Mouse (Mus musculus) E14TG2a.4 (cell line): ENCODE data around the gene Josd2.
A peak's percentile ranks its signal among the peaks of the same experiment; 100 is the strongest.

Experiments used
- H3K27me3 ChIP-seq: 2 replicates; pipeline ENCODE4 v1.6.1; 2014; ENCODE audit warnings: low read length, control low read depth; ENCODE audit not compliant: insufficient read depth
- H3K36me3 ChIP-seq: 2 replicates; pipeline ENCODE4 v1.6.1; 2014; ENCODE audit warnings: low read length, control low read depth; ENCODE audit not compliant: insufficient read depth
- H3K4me1 ChIP-seq: replicated peaks from 2 replicates; pipeline ENCODE4 v1.6.1; 2014; ENCODE audit warnings: low read depth, low read length, control low read depth
- H3K4me3 ChIP-seq: replicated peaks from 2 replicates; pipeline ENCODE4 v1.5.1; 2014; ENCODE audit warnings: mild to moderate bottlenecking, low read length
- H3K9me3 ChIP-seq: 2 replicates; pipeline ENCODE4 v1.6.1; 2014; ENCODE audit warnings: low read length, control low read depth
- CTCF ChIP-seq: conservative IDR thresholded peaks from 2 replicates; pipeline ENCODE4 v1.5.1; 2014; ENCODE audit warnings: low read length
- NANOG ChIP-seq: IDR thresholded peaks from 2 replicates; pipeline ENCODE4 v1.6.1; 2014; ENCODE audit warnings: borderline replicate concordance, low read length, mixed read lengths
- POU5F1 ChIP-seq: IDR thresholded peaks from 2 replicates; pipeline ENCODE4 v1.6.1; 2014; ENCODE audit warnings: low read length, borderline replicate concordance

Gene Josd2

DNA sequence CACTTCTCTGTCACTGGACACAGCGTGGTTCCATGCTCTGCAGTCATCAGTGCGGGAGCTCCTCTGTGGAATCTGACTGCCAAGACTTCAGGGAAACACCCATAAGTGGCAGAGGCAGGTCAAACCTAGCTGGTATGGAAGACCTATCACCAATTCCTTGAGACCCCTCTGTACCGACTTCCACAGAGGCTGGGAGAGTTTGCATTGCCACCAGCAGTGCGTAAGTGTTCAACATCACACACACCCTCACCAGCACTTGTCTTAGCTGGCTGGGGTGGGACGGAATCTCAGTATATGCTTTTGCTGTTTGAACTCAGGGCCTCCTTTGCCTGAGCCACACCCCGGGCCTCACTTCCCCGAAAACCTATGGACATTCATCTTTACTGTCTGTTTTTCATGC lies 20.2 kb downstream of the Josd2 start:
- Histone ChIP-seq H3K36me3 (peaks cover 58% of the 10 kb centered on the region), H3K4me1 (peaks cover 54% of the 10 kb centered on the region), H3K4me3 (no peak overlapping the region), H3K9me3 (no peaks in the 10 kb centered on the region), H3K27me3 (peaks cover 4% of the 10 kb centered on the region; the same call in 1 of the 2 replicates)
- TF ChIP-seq POU5F1, result no peak
- no peak for TF ChIP-seq NANOG
- TF ChIP-seq CTCF, result no peak

- Histone ChIP-seq H3K27me3 (no peaks in the 10 kb centered on the region), H3K36me3 (peaks cover 64% of the 10 kb centered on the region), H3K9me3 (no peaks in the 10 kb centered on the region), H3K4me3 (no peak overlapping the region), H3K4me1 (peaks cover 60% of the 10 kb centered on the region)
- TF ChIP-seq POU5F1 (no peak), CTCF (no peak), NANOG (no peak)
Measured at GRCm38 (mm10) chr7:44488545-44488944, 20.8 kb downstream of the Josd2 start.

DNA sequence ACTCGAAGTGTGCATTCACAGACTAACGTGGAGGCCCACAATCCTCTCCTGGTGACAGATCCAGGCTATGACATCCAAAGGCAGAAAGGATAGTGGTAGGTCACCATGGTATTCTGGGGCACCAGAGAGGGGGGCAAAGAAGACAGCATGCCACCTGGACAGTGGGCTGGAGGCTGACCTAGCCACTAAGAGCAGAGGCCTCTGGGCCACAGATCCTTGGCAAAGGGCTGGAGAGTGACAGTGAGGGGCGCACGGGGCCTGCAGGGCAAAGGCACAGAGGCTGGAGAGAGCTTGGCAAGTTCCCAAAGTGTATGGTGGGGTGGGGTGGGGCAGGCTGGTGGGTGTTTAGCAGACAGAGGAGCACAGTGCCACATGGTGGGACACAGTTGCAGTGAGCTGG lies 22.5 kb downstream of the Josd2 start:
- H3K9me3 ChIP-seq, result no peaks in the 10 kb centered on the region
- no peak overlapping the region for H3K4me3 ChIP-seq
- H3K4me1 ChIP-seq, result peaks cover 64% of the 10 kb centered on the region
- peaks cover 77% of the 10 kb centered on the region for H3K36me3 ChIP-seq
- H3K27me3 ChIP-seq, result no peaks in the 10 kb centered on the region
- TF ChIP-seq CTCF (no peak), POU5F1 (no peak)

DNA sequence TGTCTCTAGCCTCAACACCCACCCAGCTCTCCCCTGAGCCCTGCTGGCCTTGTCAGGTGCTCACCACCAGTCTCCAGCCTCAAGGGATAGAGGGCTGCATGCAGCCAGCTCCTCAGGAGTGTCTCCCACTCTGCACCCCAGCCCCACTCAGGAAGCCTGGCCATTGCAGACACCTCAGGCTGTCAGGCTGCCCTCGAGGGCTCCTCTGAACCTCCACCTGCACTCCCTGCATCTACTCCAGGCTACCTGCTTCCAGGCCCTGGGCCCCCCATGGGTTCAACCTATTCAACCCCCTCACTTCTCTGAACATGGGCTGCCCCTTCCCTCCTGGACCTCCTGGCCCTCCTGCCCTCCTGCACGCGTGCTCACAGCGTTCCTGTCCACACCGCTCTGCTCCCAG lies 23.6 kb downstream of the Josd2 start:
- TF ChIP-seq POU5F1 (no peak), CTCF (no peak), NANOG (no peak)
- no peaks in the 10 kb centered on the region for H3K27me3 ChIP-seq
- H3K4me1 ChIP-seq, result peaks cover 59% of the 10 kb centered on the region

DNA sequence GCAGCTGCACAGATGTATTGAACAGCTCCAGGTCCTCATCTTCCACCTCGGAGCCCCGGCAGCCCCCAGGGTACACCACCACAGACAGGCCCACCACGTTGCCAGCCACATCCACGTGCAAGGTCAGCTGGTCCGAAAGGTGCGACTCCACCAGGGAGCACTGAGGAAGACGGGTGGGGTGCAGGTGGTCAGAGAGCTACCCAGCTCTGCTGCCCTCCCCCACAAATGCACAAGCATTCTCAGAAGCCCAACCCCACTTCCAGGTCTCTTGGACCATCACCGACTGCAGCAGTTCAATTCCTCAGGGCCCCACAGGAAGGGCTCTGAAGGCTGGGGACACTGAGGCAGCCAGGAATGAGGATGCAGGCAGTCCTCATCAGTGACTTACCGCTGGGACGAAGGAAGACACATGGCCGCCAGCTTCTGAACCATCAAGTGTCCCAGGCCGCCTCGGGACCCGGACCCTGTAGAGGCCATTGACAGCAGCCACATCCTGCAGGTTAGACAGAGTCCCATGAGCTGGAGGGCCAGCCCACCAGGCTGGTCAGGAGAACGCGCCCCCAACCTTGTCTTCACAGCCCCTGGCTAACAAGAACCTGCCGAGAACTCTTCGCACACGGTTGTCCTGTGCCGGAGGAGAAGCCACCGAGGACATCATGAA lies 24.5 kb downstream of the Josd2 start:
- Histone ChIP-seq H3K4me3 (0 out of 2 replicates have a peak overlapping the region, but pooled peaks have one; percentile 10), H3K4me1 (peaks cover 52% of the 10 kb centered on the region), H3K36me3 (peaks cover 67% of the 10 kb centered on the region), H3K27me3 (no peaks in the 10 kb centered on the region), H3K9me3 (no peaks in the 10 kb centered on the region)
- TF ChIP-seq NANOG, result no peak
- no peak for TF ChIP-seq CTCF
- no peak for TF ChIP-seq POU5F1

More for the DNA sequence above, 23.6 kb downstream of the Josd2 start:
- Histone ChIP-seq H3K36me3 (peaks cover 75% of the 10 kb centered on the region), H3K9me3 (no peaks in the 10 kb centered on the region), H3K4me3 (no peak overlapping the region)

DNA sequence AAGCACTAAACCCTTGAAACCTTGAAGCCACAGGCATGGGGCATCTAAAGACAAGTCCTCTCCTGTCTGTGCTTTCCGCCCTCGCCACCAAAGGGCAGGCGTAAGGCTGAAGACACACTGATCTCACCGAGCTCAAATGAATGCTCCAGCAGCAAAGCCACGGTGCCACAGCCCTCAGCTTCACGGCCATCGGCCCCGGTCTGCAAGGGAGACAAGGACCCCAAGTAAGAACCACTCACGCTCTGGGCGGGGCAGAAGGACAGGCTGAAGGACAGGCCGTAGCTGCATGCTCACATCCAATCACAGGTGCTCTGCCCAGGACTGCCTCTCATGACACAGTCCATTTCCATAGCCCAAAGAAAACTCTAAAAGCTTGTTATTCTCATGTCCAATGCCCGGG lies 26.9 kb downstream of the Josd2 start:
- no peaks in the 10 kb centered on the region for H3K27me3 ChIP-seq
- H3K36me3 ChIP-seq, result peaks cover 51% of the 10 kb centered on the region
- peaks cover 63% of the 10 kb centered on the region for H3K4me1 ChIP-seq
- H3K9me3 ChIP-seq, result no peaks in the 10 kb centered on the region
- H3K4me3 ChIP-seq, result peak overlapping the region; percentile 91
- TF ChIP-seq CTCF (no peak), NANOG (no peak), POU5F1 (no peak)

- Histone ChIP-seq H3K36me3 (peaks cover 47% of the 10 kb centered on the region), H3K4me3 (peak overlapping the region; percentile 91), H3K9me3 (no peaks in the 10 kb centered on the region), H3K4me1 (peaks cover 67% of the 10 kb centered on the region), H3K27me3 (no peaks in the 10 kb centered on the region)
- TF ChIP-seq POU5F1, result no peak
- no peak for TF ChIP-seq CTCF
- no peak for TF ChIP-seq NANOG
Measured at GRCm38 (mm10) chr7:44495086-44495485, 27.3 kb downstream of the Josd2 start.

- Histone ChIP-seq H3K36me3 (peaks cover 36% of the 10 kb centered on the region), H3K4me3 (peak within 1 kb of the TSS; percentile 91), H3K4me1 (peaks cover 78% of the 10 kb centered on the region), H3K27me3 (no peaks in the 10 kb centered on the region), H3K9me3 (no peaks in the 10 kb centered on the region)
- TF ChIP-seq POU5F1, result no peak; the same call in 1 of the 2 replicates
- TF ChIP-seq CTCF, result no peak
- TF ChIP-seq NANOG, result no peak
Measured at GRCm38 (mm10) chr7:44495992-44496770, 28.4 kb downstream of the Josd2 start, which contains the start of the genes Emc10 and Fam71e1. Gene Emc10 (minus strand): TSS chr7:44496529. Gene Fam71e1 (plus strand): TSS chr7:44496581.

- Histone ChIP-seq H3K36me3 (peaks cover 31% of the 10 kb centered on the region), H3K4me1 (peaks cover 79% of the 10 kb centered on the region), H3K27me3 (no peaks in the 10 kb centered on the region), H3K4me3 (peak overlapping the region; percentile 91), H3K9me3 (no peaks in the 10 kb centered on the region)
- no peak for TF ChIP-seq CTCF
- TF ChIP-seq NANOG, result no peak
- TF ChIP-seq POU5F1, result no peak
Measured at GRCm38 (mm10) chr7:44496771-44497109, 29.0 kb downstream of the Josd2 start.
